Mouse (Mus musculus): ENCODE measurements at regions not wholly inside any gene's neighbourhood (a gene's known extent, or its start where the extent isn't known, plus 50 kb on each side); places are given as distances from the start of the nearest gene placed in this dataset.

DNA sequence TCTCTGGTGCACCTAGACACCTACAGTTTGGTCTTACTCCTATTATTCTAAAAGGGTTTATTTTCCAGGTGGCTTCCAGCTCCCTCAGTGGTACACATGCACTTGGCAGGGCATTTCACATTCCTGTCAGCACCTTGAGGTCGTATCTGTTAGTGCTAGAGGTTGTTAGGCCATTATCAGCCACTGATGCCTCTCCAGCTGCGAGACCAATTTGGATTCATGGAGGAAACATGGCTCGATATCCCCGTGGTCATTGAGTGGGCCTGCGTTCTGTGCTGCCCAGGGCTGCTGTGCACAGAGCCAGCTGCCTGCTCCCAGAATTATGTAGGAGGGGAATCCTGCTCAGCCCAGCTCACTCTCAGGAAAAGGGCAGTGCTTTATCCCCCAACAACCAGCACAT lies 60.1 kb upstream of the Irx1 start:
- DNase-seq (ENCODE audit: extremely low read depth, insufficient read length, low spot score), result no peak

DNA sequence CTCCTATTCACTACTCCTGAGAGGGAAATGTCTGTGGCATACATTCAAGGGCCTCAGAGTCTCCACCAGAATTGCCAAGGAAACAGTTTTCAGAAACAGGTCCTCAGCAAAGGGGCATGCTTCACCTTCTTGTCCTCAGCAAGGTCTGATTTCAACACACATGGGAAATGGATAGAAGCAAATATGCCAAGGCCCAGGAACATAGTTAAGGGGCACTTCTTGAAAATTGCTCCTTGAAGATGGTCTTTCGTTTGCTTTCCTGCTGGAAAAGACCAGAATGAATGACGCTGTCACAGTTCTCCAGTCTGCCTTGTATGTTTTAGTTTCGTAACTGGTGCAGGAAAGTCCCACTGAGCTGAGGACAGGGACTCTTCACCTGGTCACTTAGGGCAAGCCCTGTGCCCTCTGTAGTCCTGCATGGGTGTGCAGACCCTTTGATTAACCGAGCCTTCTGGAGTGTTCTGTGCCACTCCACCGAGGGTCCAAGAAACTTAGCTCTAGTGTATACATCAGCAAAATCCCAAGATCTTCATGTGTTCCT lies 80.5 kb upstream of the Irx1 start:
- DNase-seq (ENCODE audit: extremely low read depth, insufficient read length, low spot score), result no peak

- no peak for DNase-seq (ENCODE audit: extremely low read depth, insufficient read length, low spot score)
Observed at GRCm38 (mm10) chr13:72056469-72056868, 92.9 kb upstream of the Irx1 start.

- DNase-seq (ENCODE audit: extremely low read depth, insufficient read length, low spot score), result no peak
Observed at GRCm38 (mm10) chr13:72061659-72062058, 98.1 kb upstream of the Irx1 start.

GRCm38 (mm10) chr13:72063278-72063761 lies 99.8 kb upstream of the Irx1 start:
- no peak for DNase-seq (ENCODE audit: extremely low read depth, insufficient read length, low spot score)

DNA sequence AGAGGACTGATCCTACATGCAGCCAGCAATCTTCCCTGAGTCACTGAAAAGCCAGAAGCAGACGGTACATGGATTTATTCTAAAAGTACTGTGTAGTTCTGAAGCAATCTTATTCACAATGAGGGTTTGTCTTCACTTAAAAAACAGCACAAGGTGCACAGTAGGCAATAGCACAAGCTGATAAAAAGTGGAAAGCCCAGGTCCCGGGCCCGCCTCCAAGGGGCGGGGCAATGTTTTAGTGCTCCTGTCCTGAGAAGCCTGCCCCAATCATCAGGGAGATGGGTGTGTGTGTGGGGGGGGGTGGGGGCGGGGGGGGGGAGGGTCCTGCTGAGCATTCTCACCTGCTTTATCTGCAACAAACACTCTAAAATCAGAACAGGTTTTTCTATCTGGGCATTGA lies 133.1 kb upstream of the Irx1 start:
- no peak for DNase-seq (ENCODE audit: extremely low read depth, insufficient read length, low spot score)

DNA sequence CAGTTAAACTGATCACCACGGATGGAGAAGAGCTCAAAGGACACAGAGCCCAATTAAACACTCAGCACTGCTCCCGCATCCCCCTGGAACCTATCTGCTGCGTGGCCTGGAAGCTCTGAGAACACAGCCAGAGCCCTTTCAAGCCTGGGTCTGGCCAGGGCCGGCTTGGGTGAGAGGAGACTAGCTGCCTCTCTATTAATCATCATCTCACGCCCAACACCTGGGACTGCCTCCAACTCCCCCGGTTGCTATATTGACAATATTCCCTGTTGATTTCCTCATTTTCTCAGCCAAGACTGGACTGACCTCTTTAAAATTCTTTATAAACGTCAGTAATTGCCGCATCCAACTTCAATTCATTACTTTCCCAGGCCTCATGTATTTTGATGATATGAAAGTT lies 133.7 kb upstream of the Irx1 start:
- DNase-seq (ENCODE audit: extremely low read depth, insufficient read length, low spot score), result no peak

GRCm38 (mm10) chr13:72097811-72098210 lies 134.3 kb upstream of the Irx1 start:
- no peak for DNase-seq (ENCODE audit: extremely low read depth, insufficient read length, low spot score)

DNA sequence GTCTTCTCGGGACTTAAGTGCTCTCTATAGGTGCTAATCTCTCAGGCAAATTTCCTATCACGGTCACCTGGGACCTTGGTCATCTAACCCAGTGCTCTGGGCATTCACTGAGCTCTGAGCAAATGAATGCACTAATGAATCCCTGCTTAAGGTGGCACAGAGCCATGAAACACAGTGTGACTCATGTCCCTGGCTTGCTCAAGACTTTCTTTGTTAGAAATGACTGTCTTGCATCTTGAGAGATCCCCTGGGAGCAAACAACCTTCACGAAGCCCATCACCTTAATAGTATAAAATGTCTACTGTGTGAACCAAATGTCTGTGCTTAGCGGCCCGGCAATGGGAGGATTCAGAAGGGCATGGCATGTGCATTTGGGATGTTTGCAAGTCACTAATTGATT lies 137.2 kb upstream of the Irx1 start:
- DNase-seq (ENCODE audit: extremely low read depth, insufficient read length, low spot score), result peak; percentile 15

DNA sequence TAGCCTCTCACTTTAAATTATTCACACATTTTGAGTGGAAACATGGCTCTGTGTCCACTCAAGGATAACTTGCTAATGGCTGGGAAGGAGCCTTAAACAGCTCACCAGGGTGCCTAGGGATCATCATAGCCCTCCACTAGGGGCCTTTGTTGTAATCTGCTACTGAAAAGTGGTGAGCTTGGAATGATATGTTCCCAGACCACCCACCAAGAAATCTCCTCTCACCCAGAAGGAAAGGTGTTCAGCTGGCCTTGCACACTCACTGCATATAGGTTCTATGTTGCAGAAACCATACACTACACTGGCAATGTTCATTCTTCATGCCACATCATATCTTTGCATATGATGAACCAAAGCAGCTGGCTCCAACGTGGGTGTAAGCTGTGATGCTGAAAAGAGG lies 145.1 kb upstream of the Irx1 start:
- DNase-seq (ENCODE audit: extremely low read depth, insufficient read length, low spot score), result no peak

- no peak for DNase-seq (ENCODE audit: extremely low read depth, insufficient read length, low spot score)
Observed at GRCm38 (mm10) chr13:72113942-72114341, 150.4 kb upstream of the Irx1 start.

GRCm38 (mm10) chr13:72114776-72115663 lies 151.5 kb upstream of the Irx1 start:
- no peak for DNase-seq (ENCODE audit: extremely low read depth, insufficient read length, low spot score)

DNA sequence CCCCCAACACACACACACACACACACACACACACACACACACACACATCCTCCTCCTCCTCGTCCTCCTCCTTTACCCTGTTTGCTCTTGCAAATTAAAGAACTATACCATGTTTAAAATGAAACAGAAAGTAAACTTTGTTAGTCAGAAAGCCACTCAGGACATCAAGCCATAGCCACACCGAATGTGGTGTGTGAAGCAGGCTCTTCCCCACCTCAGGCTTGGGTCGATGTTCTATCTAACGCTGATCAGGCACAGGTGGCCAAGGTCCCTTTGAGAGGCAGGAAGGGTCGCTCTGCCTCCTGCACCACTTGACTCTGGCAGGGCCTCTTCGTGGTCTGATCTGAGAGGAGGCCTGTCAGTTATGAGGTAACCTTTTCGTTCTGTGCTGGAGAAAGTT lies 156.9 kb upstream of the Irx1 start:
- DNase-seq (ENCODE audit: extremely low read depth, insufficient read length, low spot score), result peak; percentile 19

- no peak for DNase-seq (ENCODE audit: extremely low read depth, insufficient read length, low spot score)
Observed at GRCm38 (mm10) chr13:72120911-72121553, 157.5 kb upstream of the Irx1 start.

- DNase-seq (ENCODE audit: extremely low read depth, insufficient read length, low spot score), result no peak
Observed at GRCm38 (mm10) chr13:72121554-72122229, 158.2 kb upstream of the Irx1 start.

GRCm38 (mm10) chr13:72122230-72122627 lies 158.7 kb upstream of the Irx1 start:
- no peak for DNase-seq (ENCODE audit: extremely low read depth, insufficient read length, low spot score)

GRCm38 (mm10) chr13:72128306-72128705 lies 164.8 kb upstream of the Irx1 start:
- no peak for DNase-seq (ENCODE audit: extremely low read depth, insufficient read length, low spot score)

GRCm38 (mm10) chr13:72131341-72131740 lies 167.8 kb upstream of the Irx1 start:
- no peak for DNase-seq (ENCODE audit: extremely low read depth, insufficient read length, low spot score)

DNA sequence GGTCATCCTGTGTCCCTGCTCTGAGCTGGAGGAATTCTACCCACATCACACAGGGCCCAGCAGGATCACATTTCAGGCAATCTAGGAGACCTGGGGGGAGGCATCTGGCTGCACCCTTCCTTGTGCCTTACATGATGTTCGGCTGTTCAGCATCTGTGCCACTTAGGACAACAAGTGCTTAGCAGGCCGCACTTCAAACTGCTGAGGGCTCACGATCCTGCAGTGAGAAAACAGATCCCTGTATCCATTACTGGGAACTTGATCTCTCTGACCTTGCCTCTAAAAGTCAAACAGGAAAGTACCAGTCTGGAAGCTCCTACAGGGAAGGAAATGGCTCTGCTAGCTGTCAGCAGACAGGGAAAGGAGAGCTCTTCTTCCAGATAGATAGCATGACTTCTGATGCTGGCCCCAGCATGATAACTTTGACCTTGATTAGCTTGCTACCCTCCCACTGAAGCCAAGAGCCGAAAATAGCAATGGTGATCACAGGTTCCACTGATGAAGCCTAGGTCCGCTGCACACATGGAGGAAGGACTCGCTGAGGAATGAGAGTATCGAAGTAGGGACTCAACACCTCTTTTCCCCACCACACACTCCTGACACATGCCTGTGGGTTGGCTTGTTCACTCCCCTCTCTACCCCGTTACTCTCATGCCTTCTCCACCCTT lies 170.7 kb upstream of the Irx1 start:
- DNase-seq (ENCODE audit: extremely low read depth, insufficient read length, low spot score), result no peak

GRCm38 (mm10) chr13:72166225-72166624 lies 202.7 kb upstream of the Irx1 start:
- DNase-seq (ENCODE audit: extremely low read depth, insufficient read length, low spot score), result no peak

DNA sequence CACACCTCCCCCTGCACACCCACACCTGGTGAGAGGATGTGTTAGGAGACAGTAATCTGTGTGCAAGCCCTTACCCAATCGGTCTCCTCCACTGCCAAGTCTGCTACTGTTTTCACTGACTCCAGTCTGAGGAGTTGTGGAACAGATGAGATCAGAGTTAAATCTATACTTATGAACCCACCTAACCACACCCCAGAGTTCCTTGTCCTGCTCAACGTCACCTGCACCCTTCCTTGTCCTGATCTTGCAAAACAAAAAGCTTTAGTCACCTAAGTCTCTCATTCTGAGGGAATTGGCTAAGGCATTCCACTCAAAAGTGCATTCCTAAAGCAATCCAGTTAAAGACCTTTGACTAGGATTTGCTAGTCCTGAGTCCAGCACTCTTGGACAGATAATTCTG lies 203.9 kb upstream of the Irx1 start:
- DNase-seq (ENCODE audit: extremely low read depth, insufficient read length, low spot score), result no peak

Data from 3134 (cell line).